Mouse (Mus musculus) lung, embryonic 15.5 days (tissue): ENCODE data around the gene Barx2. TPM values are rescaled to one million over a fixed set of nuclear protein-coding genes. Genes with fewer than 3 reads are reported as not detected.

Experiments used
- ATAC-seq: fragments of 200-750 bp; cut with Nextera tagmentation; 2 replicates; pipeline ENCODE4 v1.8.0; 2017; ENCODE audit warnings: moderate number of reproducible peaks, borderline replicate concordance; ENCODE audit not compliant: low FRiP score, low TSS enrichment; ENCODE audit errors: extremely low read depth
- H3K27ac ChIP-seq: fragments of 300-500 bp; sonication (generic); 2 replicates; pipeline ENCODE4 v1.5.1; 2015; ENCODE audit warnings: moderate library complexity, mild to moderate bottlenecking, inconsistent platforms
- H3K27me3 ChIP-seq: fragments of 300-500 bp; sonication (generic); 2 replicates; pipeline ENCODE4 v1.6.1; 2015; ENCODE audit warnings: inconsistent platforms
- H3K36me3 ChIP-seq: fragments of 300-500 bp; sonication (generic); 2 replicates; pipeline ENCODE4 v1.6.1; 2015; ENCODE audit warnings: inconsistent platforms
- H3K4me1 ChIP-seq: fragments of 300-500 bp; sonication (generic); 2 replicates; pipeline ENCODE4 v1.6.1; 2015; ENCODE audit warnings: inconsistent platforms
- H3K4me2 ChIP-seq: fragments of 300-500 bp; sonication (generic); 2 replicates; pipeline ENCODE4 v1.6.1; 2015; ENCODE audit warnings: inconsistent platforms, mild to moderate bottlenecking, moderate library complexity
- H3K4me3 ChIP-seq: fragments of 300-500 bp; sonication (generic); 2 replicates; pipeline ENCODE4 v1.5.1; 2015; ENCODE audit warnings: mild to moderate bottlenecking, inconsistent platforms
- H3K9ac ChIP-seq: fragments of 300-500 bp; sonication (generic); 2 replicates; pipeline ENCODE4 v1.6.1; 2015; ENCODE audit warnings: inconsistent platforms
- H3K9me3 ChIP-seq: fragments of 300-500 bp; sonication (generic); 2 replicates; pipeline ENCODE4 v1.6.1; 2016; ENCODE audit warnings: inconsistent platforms
- WGBS: fragments of 180-500 bp; shearing (Covaris S2); methylation state at CpG from one replicate; pipeline ENCODE4 v1.1.7; 2015; 5-methylcytosine and 5-hydroxymethylcytosine counted together
- polyA plus RNA-seq: library from polyadenylated mRNA; unstranded; fragments of >200 nt; fragmentation: Nextera tagmentation; extraction: Ambion mirVana; gene quantifications from 2 replicates; pipeline ENCODE4 v1.2.1, GENCODE M21; 2015

Barx2 gene
- polyA plus RNA-seq, 1 experiment from 2014 or later, result 0.07 TPM

DNA sequence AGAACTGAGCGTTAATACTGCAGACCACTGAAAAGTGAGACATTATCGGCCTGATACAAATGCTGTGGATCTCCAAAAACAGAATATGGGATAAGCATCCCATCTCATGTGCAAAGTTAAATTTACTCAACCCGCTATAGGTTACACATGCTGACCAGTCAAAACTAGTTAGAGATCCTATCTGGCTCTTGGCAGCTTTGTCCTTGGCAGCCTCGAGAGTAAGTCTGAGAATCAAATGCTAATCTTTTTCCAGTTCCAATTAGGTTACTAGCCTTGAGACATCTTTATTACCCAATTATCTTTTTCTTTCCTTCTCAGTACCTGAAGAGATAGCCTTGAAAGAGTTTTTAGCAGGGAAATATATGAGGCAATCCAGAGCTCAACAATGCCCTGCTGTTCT is 62.6 kb downstream of the Barx2 start:
- no peaks in the 10 kb centered on the region for H3K36me3 ChIP-seq
- H3K4me3 ChIP-seq, result no peak overlapping the region
- H3K27ac ChIP-seq, result no peak overlapping the region
- no peak overlapping the region for H3K4me2 ChIP-seq
- H3K4me1 ChIP-seq, result no peaks in the 10 kb centered on the region
- H3K27me3 ChIP-seq, result no peaks in the 10 kb centered on the region
- WGBS, result 89% methylated on average over 4 of the region's 4 CpGs
- no peak overlapping the region for H3K9ac ChIP-seq
- ATAC-seq, result no peak
- no peaks in the 10 kb centered on the region for H3K9me3 ChIP-seq

DNA sequence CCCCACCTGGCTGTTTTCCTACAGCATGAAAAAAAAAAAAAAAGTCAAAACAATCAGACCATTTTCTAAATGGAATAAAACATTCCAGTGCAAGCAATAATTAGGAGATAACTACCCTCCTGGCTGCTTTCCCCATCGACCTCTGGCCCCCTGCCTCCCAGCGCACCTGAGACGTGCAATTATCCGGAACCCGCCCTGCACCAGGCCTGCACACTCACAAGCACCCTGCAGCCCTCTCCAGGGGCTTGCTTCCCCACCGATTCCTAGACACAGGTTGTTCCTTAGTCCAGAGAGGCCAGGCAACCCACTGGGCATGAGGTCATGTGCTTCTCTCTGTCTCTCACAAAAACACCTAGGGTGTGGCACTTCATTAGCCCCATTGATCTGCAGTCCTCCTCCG is 63.9 kb downstream of the Barx2 start:
- Histone ChIP-seq H3K36me3 (no peaks in the 10 kb centered on the region), H3K4me1 (no peaks in the 10 kb centered on the region), H3K4me3 (no peak overlapping the region), H3K9ac (no peak overlapping the region), H3K4me2 (no peak overlapping the region), H3K9me3 (no peaks in the 10 kb centered on the region), H3K27ac (no peak overlapping the region), H3K27me3 (no peaks in the 10 kb centered on the region)
- ATAC-seq, result no peak
- 77% methylated on average over 7 of the region's 7 CpGs for WGBS

DNA sequence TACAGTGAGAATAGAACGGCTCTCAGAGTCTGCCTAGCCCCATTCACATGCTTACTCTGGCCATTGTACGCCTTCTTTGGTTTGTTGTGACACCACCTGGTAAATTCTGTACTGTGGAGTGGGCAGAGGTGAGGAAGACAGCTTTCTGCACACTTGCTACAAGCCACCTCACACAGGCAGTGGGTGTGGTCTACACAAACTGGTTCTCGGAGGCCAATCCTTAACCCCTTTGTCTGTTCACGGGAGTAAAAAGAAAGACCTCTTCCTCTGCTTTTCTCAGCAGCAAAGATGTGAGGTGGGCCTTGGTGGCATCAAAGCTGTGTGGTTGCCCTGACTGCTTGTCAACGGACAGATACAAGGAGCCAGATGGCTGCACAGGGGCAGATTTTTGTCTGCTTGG is 68.6 kb downstream of the Barx2 start:
- Histone ChIP-seq H3K27me3 (no peaks in the 10 kb centered on the region), H3K4me3 (no peak overlapping the region), H3K27ac (no peak overlapping the region), H3K36me3 (no peaks in the 10 kb centered on the region), H3K9ac (no peak overlapping the region), H3K4me1 (peaks cover 4% of the 10 kb centered on the region; the same call in 1 of the 2 replicates), H3K4me2 (no peak overlapping the region), H3K9me3 (no peaks in the 10 kb centered on the region)
- ATAC-seq, result no peak
- 59% methylated on average over 5 of the region's 5 CpGs for WGBS

DNA sequence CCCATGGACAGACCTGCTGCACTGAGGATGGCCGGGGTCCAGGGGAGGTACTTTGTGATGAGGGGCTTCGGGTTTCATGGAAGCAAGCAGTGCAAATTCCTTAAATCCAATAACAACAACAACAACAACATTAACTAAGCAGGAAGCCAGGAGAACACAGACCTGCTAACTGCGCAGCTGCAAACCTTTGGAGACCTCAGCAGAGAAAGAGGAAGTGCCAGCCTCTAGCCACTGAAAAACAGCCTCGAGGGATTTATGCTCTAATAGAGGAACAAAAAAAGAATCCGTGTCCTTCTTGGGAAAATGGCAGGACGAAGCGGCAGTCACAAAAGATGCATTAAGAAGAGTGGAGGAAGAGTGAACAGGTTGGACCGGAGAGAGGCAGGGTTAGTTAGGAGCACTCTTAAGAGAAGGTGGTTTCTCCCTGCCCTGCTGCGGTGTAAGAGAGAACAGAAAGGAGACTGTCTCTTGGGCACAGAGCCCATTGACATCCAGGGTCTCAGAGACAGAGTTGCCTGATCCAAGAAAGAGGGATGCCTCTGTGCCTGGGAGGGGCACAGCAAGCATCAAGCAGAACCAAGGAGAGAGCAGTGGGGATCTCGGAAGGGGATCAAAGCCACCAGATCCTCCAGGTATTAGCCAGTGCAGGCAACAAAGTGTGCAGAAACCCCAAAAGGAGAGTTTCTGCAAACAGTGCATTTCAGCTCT is 72.0 kb downstream of the Barx2 start:
- Histone ChIP-seq H3K27ac (no peak overlapping the region), H3K4me2 (no peak overlapping the region), H3K36me3 (no peaks in the 10 kb centered on the region), H3K4me1 (peaks cover 11% of the 10 kb centered on the region; the same call in 1 of the 2 replicates), H3K4me3 (no peak overlapping the region), H3K9me3 (no peaks in the 10 kb centered on the region), H3K9ac (no peak overlapping the region), H3K27me3 (no peaks in the 10 kb centered on the region)
- ATAC-seq, result no peak
- WGBS, result 68% methylated on average over 10 of the region's 10 CpGs

DNA sequence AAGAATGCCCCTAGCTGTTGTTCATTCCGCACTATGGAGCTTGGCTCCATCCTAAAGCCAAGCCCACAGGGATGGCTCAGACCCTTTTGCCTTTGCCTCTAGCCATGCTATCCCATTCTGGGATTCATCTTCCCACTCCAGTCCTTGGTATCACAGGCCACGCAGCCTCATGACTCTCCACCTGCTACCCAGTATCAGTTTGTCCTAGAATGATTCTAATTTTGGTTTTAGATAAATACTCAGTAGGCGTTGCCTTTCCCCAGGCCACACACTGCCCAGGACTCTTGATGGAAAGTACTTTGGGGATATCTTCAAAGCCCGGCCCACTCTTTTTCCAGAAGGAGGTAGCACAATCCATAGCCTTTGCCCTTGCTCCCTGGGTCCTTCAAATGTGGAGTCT is 72.7 kb downstream of the Barx2 start:
- no peak overlapping the region for H3K4me3 ChIP-seq
- ATAC-seq, result no peak
- 74% methylated on average over 4 of the region's 4 CpGs for WGBS
- H3K9ac ChIP-seq, result no peak overlapping the region
- H3K27ac ChIP-seq, result no peak overlapping the region
- no peaks in the 10 kb centered on the region for H3K9me3 ChIP-seq
- H3K36me3 ChIP-seq, result no peaks in the 10 kb centered on the region
- no peaks in the 10 kb centered on the region for H3K27me3 ChIP-seq
- H3K4me1 ChIP-seq, result peaks cover 11% of the 10 kb centered on the region; the same call in 1 of the 2 replicates
- H3K4me2 ChIP-seq, result no peak overlapping the region

DNA sequence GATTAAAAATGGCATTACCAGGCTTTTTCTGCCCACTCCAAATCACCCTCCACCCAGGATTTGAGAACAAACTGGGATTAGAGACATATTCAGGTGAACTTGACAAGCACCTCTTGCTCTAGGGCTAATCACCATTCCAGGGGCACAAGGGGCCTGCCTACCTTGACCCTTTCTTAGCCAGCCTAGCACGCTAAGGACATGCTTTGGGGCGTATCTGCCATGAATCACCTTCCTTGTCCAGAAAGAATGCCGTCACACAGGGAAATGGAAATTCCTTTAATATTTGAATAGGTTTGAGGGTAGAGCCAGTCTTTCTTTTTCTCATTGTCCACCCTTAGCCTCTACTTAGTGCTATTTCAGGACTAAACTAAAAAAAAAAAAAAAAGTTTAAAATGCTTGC is 73.2 kb downstream of the Barx2 start:
- H3K4me3 ChIP-seq, result no peak overlapping the region
- no peaks in the 10 kb centered on the region for H3K27me3 ChIP-seq
- peak overlapping the region; percentile 51; the same call in 1 of the 2 replicates for H3K27ac ChIP-seq
- no peaks in the 10 kb centered on the region for H3K9me3 ChIP-seq
- H3K4me2 ChIP-seq, result no peak overlapping the region
- H3K4me1 ChIP-seq, result peaks cover 11% of the 10 kb centered on the region; the same call in 1 of the 2 replicates
- ATAC-seq, result no peak
- WGBS, result 45% methylated on average over 3 of the region's 3 CpGs
- H3K36me3 ChIP-seq, result no peaks in the 10 kb centered on the region
- H3K9ac ChIP-seq, result no peak overlapping the region

DNA sequence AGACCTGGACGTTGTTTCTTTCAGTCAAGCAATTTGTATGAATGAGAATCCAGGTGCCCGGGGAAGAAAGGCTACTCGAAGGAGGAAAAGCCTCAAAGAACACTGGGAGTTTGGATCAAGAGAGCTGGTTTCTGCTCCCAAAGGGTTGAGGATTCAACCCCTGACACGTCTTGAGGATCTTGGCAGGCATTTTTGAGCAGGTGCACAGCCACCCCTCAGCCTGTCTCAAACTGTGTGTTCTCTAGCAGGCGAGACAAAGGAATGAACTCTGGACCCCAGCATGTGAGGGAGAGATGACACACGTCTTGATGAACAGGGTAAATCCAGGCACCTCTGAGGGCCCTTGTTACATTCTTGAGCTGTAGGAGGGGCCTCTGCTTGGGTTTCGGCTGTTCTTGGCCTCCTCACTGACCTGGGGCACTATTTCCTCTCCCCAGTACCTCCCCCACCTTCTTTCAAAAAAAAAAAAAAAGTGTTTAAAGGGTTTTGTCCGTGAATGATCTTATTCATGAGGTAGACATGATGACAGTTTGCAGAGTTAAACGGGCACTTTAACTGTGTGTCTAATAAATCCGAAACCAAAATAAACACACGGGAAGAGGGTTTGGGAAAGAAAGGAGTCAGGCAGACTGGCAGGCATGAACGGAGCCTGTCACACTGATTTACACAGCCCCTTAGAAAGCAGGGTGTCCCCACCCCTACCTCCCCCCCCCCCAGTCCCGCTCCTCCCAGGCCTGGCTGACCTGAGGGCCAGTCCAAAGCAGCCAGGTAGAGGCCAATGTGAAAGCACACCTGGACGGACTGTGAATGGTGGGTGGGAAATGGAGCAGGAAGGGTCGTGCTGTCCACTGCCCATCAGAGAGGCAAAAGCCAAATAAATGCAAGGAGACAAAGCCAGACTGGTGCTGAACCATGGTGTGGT is 73.9 kb downstream of the Barx2 start:
- 19% methylated on average over 15 of the region's 15 CpGs for WGBS
- H3K27ac ChIP-seq, result peak overlapping the region; percentile 51
- H3K36me3 ChIP-seq, result no peaks in the 10 kb centered on the region
- H3K4me1 ChIP-seq, result peaks cover 11% of the 10 kb centered on the region; the same call in 1 of the 2 replicates
- H3K4me3 ChIP-seq, result no peak overlapping the region
- H3K9ac ChIP-seq, result no peak overlapping the region
- peak; percentile 35; the same call in 1 of the 2 replicates for ATAC-seq
- H3K9me3 ChIP-seq, result no peaks in the 10 kb centered on the region
- H3K27me3 ChIP-seq, result no peaks in the 10 kb centered on the region
- no peak overlapping the region for H3K4me2 ChIP-seq

DNA sequence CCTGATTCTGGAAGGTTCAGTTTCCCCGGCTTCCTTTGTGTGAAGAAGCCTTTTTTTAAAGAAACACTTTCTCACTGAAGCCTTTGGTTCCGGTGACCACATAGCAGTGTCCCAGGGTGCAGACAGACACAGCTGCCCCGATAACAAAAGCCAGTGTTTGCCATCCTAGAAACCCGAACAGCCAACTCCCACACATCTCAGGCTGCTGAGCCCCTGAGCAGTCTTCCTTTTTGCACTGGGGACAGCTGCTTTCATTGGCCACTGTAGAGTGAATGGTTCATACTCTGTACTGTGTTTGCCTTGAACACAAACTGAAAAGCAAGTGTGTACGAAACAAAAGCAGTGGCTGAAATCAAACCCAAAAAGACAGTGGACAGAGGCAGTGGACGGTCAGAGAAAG is 75.2 kb downstream of the Barx2 start:
- Histone ChIP-seq H3K4me1 (peaks cover 11% of the 10 kb centered on the region; the same call in 1 of the 2 replicates), H3K27me3 (no peaks in the 10 kb centered on the region), H3K36me3 (no peaks in the 10 kb centered on the region), H3K4me3 (no peak overlapping the region), H3K9me3 (no peaks in the 10 kb centered on the region), H3K4me2 (no peak overlapping the region), H3K27ac (no peak overlapping the region), H3K9ac (no peak overlapping the region)
- no peak for ATAC-seq
- 56% methylated on average over 6 of the region's 6 CpGs for WGBS

DNA sequence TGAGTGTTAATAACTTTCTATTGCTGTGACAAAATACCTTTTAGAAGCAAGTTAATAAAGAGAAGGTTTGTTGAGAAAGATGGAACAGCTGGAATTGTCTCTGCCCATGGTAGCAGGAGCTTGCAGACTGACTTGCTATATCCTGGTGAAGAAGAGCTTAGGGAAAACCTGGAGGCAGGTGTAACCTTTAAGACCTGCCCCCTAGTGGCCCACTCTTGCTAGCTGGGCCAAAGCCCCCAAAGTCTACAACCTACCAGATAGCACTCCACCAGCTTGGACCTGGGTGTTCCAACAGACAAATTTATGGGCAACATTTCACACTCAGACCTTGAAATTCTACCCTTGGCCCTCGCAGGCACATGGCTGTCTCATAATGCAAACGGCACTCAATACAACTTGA is 104.5 kb downstream of the Barx2 start:
- no peak for ATAC-seq
- Histone ChIP-seq H3K4me3 (no peak overlapping the region), H3K9me3 (no peaks in the 10 kb centered on the region), H3K4me1 (no peaks in the 10 kb centered on the region), H3K27me3 (no peaks in the 10 kb centered on the region), H3K4me2 (no peak overlapping the region), H3K9ac (no peak overlapping the region), H3K27ac (no peak overlapping the region), H3K36me3 (no peaks in the 10 kb centered on the region)
- WGBS, result 62% methylated on average over 2 of the region's 2 CpGs

DNA sequence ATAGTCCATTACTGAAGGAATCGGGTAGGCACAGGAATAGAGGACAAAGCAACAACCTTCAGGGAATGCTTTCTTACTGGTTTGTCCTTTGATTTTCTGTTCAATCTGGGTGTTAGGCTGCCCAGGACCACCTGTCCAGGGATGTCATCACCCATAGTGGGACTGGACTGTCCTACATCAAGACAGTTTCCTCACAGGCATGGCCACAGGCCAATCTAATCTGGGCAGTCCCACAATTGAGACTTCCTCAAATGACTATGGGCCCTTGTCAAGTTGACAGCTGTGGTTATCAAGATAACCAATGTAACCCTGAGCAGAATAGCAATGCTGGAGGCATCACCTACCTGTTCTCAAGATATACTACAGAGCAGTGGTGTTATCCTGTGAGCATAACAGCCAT is 110.6 kb downstream of the Barx2 start:
- no peak for ATAC-seq
- WGBS, result 88% methylated on average over 1 of the region's 1 CpGs
- no peak overlapping the region for H3K27ac ChIP-seq
- no peaks in the 10 kb centered on the region for H3K36me3 ChIP-seq
- H3K9ac ChIP-seq, result no peak overlapping the region
- no peaks in the 10 kb centered on the region for H3K27me3 ChIP-seq
- no peaks in the 10 kb centered on the region for H3K4me1 ChIP-seq
- no peak overlapping the region for H3K4me3 ChIP-seq
- no peak overlapping the region for H3K4me2 ChIP-seq
- no peaks in the 10 kb centered on the region for H3K9me3 ChIP-seq
